Mouse (Mus musculus) limb, embryonic 15.5 days (tissue): ENCODE results near the gene Ear6. TPM values are rescaled to one million over a fixed set of nuclear protein-coding genes. Genes with fewer than 3 reads are reported as not detected.

Source experiments
- ATAC-seq: fragments of 200-750 bp; cut with Nextera tagmentation; 2 replicates; pipeline ENCODE4 v1.8.0; 2017; ENCODE audit warnings: low read depth, moderate TSS enrichment; ENCODE audit not compliant: insufficient number of reproducible peaks, low FRiP score, low TSS enrichment
- H3K27ac ChIP-seq: fragments of 300-500 bp; sonication (generic); 2 replicates; pipeline ENCODE4 v1.5.1; 2015; ENCODE audit warnings: moderate library complexity, mild to moderate bottlenecking, inconsistent platforms
- H3K27me3 ChIP-seq: fragments of 300-500 bp; sonication (generic); 2 replicates; pipeline ENCODE4 v1.6.1; 2015; ENCODE audit warnings: inconsistent platforms
- H3K36me3 ChIP-seq: fragments of 300-500 bp; sonication (generic); 2 replicates; pipeline ENCODE4 v1.6.1; 2015; ENCODE audit warnings: inconsistent platforms
- H3K4me1 ChIP-seq: fragments of 300-500 bp; sonication (generic); 2 replicates; pipeline ENCODE4 v1.6.1; 2015; ENCODE audit warnings: inconsistent platforms
- H3K4me2 ChIP-seq: fragments of 300-500 bp; sonication (generic); 2 replicates; pipeline ENCODE4 v1.6.1; 2015; ENCODE audit warnings: mild to moderate bottlenecking, inconsistent platforms
- H3K4me3 ChIP-seq: fragments of 300-500 bp; sonication (generic); 2 replicates; pipeline ENCODE4 v1.5.1; 2015; ENCODE audit warnings: mild to moderate bottlenecking, inconsistent platforms
- H3K9ac ChIP-seq: fragments of 300-500 bp; sonication (generic); 2 replicates; pipeline ENCODE4 v1.6.1; 2015; ENCODE audit warnings: inconsistent platforms
- H3K9me3 ChIP-seq: fragments of 300-500 bp; sonication (generic); 2 replicates; pipeline ENCODE4 v1.6.1; 2016; ENCODE audit warnings: inconsistent platforms
- WGBS: fragments of 180-500 bp; shearing (Covaris S2); methylation state at CpG from one replicate; pipeline ENCODE4 v1.1.7; 2015; 5-methylcytosine and 5-hydroxymethylcytosine counted together
- microRNA-seq: library from miRNA; unstranded; fragments of <30 nt; microRNA quantifications from one replicate; pipeline ENCODE4, GENCODE M21; 2016
- polyA plus RNA-seq: library from polyadenylated mRNA; unstranded; fragments of >200 nt; fragmentation: Nextera tagmentation; extraction: Ambion mirVana; gene quantifications from 2 replicates; pipeline ENCODE4 v1.2.1, GENCODE M21; 2015

The Ear6 gene
- polyA plus RNA-seq, 1 experiment from 2014 or later = not detected

- Histone ChIP-seq H3K4me3 (no peak overlapping the region), H3K4me1 (0 out of 2 replicates have a peak, but pooled peaks cover 2% of the 10 kb centered on the region), H3K36me3 (peaks cover 17% of the 10 kb centered on the region), H3K9ac (no peak overlapping the region), H3K27me3 (no peaks in the 10 kb centered on the region), H3K27ac (no peak overlapping the region), H3K4me2 (no peak overlapping the region), H3K9me3 (no peaks in the 10 kb centered on the region)
- no peak for ATAC-seq
- 81% methylated on average over 6 of the region's 6 CpGs for WGBS
Observed at GRCm38 (mm10) chr14:51896019-51896418, 42.5 kb downstream of the Ear6 start.

GRCm38 (mm10) chr14:51896539-51897170 is 43.2 kb downstream of the Ear6 start:
- WGBS = 60% methylated on average over 8 of the region's 8 CpGs
- H3K36me3 ChIP-seq = peaks cover 11% of the 10 kb centered on the region
- H3K9me3 ChIP-seq = no peaks in the 10 kb centered on the region
- no peak overlapping the region for H3K27ac ChIP-seq
- ATAC-seq = no peak
- H3K4me2 ChIP-seq = no peak overlapping the region
- H3K4me1 ChIP-seq = 0 out of 2 replicates have a peak, but pooled peaks cover 2% of the 10 kb centered on the region
- H3K4me3 ChIP-seq = no peak overlapping the region
- no peak overlapping the region for H3K9ac ChIP-seq
- no peaks in the 10 kb centered on the region for H3K27me3 ChIP-seq

- Histone ChIP-seq H3K4me3 (no peak overlapping the region), H3K27ac (no peak overlapping the region), H3K36me3 (0 out of 2 replicates have a peak, but pooled peaks cover 4% of the 10 kb centered on the region), H3K27me3 (no peaks in the 10 kb centered on the region), H3K4me1 (0 out of 2 replicates have a peak, but pooled peaks cover 2% of the 10 kb centered on the region), H3K9ac (no peak overlapping the region), H3K4me2 (no peak overlapping the region), H3K9me3 (no peaks in the 10 kb centered on the region)
- 94% methylated on average over 1 of the region's 1 CpGs for WGBS
- ATAC-seq = no peak
Observed at GRCm38 (mm10) chr14:51899351-51899750, 45.9 kb downstream of the Ear6 start.

- Histone ChIP-seq H3K27ac (no peak overlapping the region), H3K4me1 (no peaks in the 10 kb centered on the region), H3K9me3 (no peaks in the 10 kb centered on the region), H3K36me3 (peaks cover 25% of the 10 kb centered on the region), H3K27me3 (no peaks in the 10 kb centered on the region), H3K4me2 (no peak overlapping the region), H3K9ac (no peak overlapping the region), H3K4me3 (no peak overlapping the region)
- ATAC-seq = no peak
- 56% methylated on average over 9 of the region's 9 CpGs for whole genome bisulfite sequencing
Observed at GRCm38 (mm10) chr14:51902806-51903710, 49.6 kb downstream of the Ear6 start.

- Histone ChIP-seq H3K9ac (no peak overlapping the region), H3K4me2 (no peak overlapping the region), H3K27me3 (no peaks in the 10 kb centered on the region), H3K36me3 (peaks cover 29% of the 10 kb centered on the region), H3K27ac (no peak overlapping the region), H3K4me3 (no peak overlapping the region), H3K9me3 (no peaks in the 10 kb centered on the region), H3K4me1 (no peaks in the 10 kb centered on the region)
- no peak for ATAC-seq
- WGBS = 76% methylated on average over 9 of the region's 9 CpGs
Observed at GRCm38 (mm10) chr14:51903782-51904181, 50.3 kb downstream of the Ear6 start.

Small RNA genes within 50 kb of the gene (microRNA-seq; reads per million reads assigned to microRNA genes)
- gene Gm27375 = not detected

Other genes with a start within 250 kb of the Ear6 start
- gene Gm17078, start 242.4 kb upstream of the Ear6 start, polyA plus RNA-seq = not detected in 2 replicates
- not detected in 2 replicates for gene Gm4181, start 218.0 kb upstream of the Ear6 start, polyA plus RNA-seq
- gene Gm17079, start 158.2 kb upstream of the Ear6 start, polyA plus RNA-seq = not detected in 2 replicates
- gene Gm5800, start 136.5 kb upstream of the Ear6 start, polyA plus RNA-seq = not detected in 2 replicates
- not detected in 2 replicates for gene Ang4, start 80.1 kb upstream of the Ear6 start, polyA plus RNA-seq
- gene AY358078, start 53.7 kb upstream of the Ear6 start, polyA plus RNA-seq = not detected in 2 replicates
- gene Mettl17, start 31.1 kb downstream of the Ear6 start, polyA plus RNA-seq = 46.8 and 48.4 TPM in 2 replicates
- 6.0 and 6.1 TPM in 2 replicates for gene Slc39a2, start 39.2 kb downstream of the Ear6 start, polyA plus RNA-seq
- gene Ndrg2, start 60.5 kb downstream of the Ear6 start, polyA plus RNA-seq = 105 and 117 TPM in 2 replicates
- gene Tppp2, start 64.7 kb downstream of the Ear6 start, polyA plus RNA-seq = not detected in 2 replicates
- not detected in 2 replicates for gene Rnase13, start 69.1 kb downstream of the Ear6 start, polyA plus RNA-seq
- gene Arhgef40, start 131.0 kb downstream of the Ear6 start, polyA plus RNA-seq = 126 and 149 TPM in 2 replicates
- gene Tmem253, start 162.0 kb downstream of the Ear6 start, polyA plus RNA-seq = 0.29 and 0.37 TPM in 2 replicates
- gene Zfp219, start 167.0 kb downstream of the Ear6 start, polyA plus RNA-seq = 26.7 and 27.5 TPM in 2 replicates
- gene Olfr221, start 188.8 kb downstream of the Ear6 start, polyA plus RNA-seq = not detected in 2 replicates